Mouse (Mus musculus) liver, embryonic 11.5 days (tissue): ENCODE measurements around the gene Itprid1. TPM values are rescaled to one million over a fixed set of nuclear protein-coding genes. Genes with fewer than 3 reads are reported as not detected.

Experiments
- ATAC-seq: fragments of 200-750 bp; cut with Nextera tagmentation; replicated peaks from 2 replicates; pipeline ENCODE4 v1.8.0; 2017; ENCODE audit warnings: moderate number of reproducible peaks, mild to moderate bottlenecking, moderate TSS enrichment, moderate library complexity; ENCODE audit not compliant: low FRiP score
- DNase-seq: peaks from one replicate; pipeline ENCODE4 v3.0.0-alpha.2; 2017; ENCODE audit warnings: low spot score
- H3K27ac ChIP-seq: fragments of 300-500 bp; sonication (generic); 2 replicates; pipeline ENCODE4 v1.5.1; 2014; ENCODE audit warnings: mild to moderate bottlenecking, low read depth, low read length, control low read depth
- H3K27me3 ChIP-seq: fragments of 300-500 bp; sonication (generic); replicated peaks from 2 replicates; pipeline ENCODE4 v1.6.1; 2014; ENCODE audit warnings: low read length, mixed read lengths; ENCODE audit not compliant: control insufficient read depth, insufficient read depth
- H3K36me3 ChIP-seq: fragments of 300-500 bp; sonication (generic); 2 replicates; pipeline ENCODE4 v1.6.1; 2014; ENCODE audit warnings: mild to moderate bottlenecking, low read length, moderate library complexity, mixed read lengths; ENCODE audit not compliant: control insufficient read depth, insufficient read depth
- H3K4me1 ChIP-seq: fragments of 300-500 bp; sonication (generic); replicated peaks from 2 replicates; pipeline ENCODE4 v1.6.1; 2014; ENCODE audit warnings: low read length, mixed read lengths; ENCODE audit not compliant: control insufficient read depth, insufficient read depth
- H3K4me2 ChIP-seq: fragments of 300-500 bp; sonication (generic); 2 replicates; pipeline ENCODE4 v1.6.1; 2014; ENCODE audit warnings: mild to moderate bottlenecking, control low read depth, moderate library complexity
- H3K4me3 ChIP-seq: fragments of 300-500 bp; sonication (generic); 2 replicates; pipeline ENCODE4 v1.5.1; 2014; ENCODE audit warnings: low read depth, low read length, control low read depth
- H3K9ac ChIP-seq: fragments of 300-500 bp; sonication (generic); 2 replicates; pipeline ENCODE4 v1.6.1; 2014; ENCODE audit warnings: low read depth, low read length, control low read depth
- H3K9me3 ChIP-seq: fragments of 300-500 bp; sonication (generic); 2 replicates; pipeline ENCODE4 v1.6.1; 2016; ENCODE audit warnings: low read length, inconsistent platforms, mixed read lengths; ENCODE audit not compliant: control insufficient read depth
- WGBS: fragments of 180-500 bp; shearing (Covaris S2); extraction: QIAGEN DNeasy Blood & Tissue Kit; methylation state at CpG from one replicate; pipeline ENCODE4 v1.1.7; 2014; 5-methylcytosine and 5-hydroxymethylcytosine counted together
- polyA plus RNA-seq: library from polyadenylated mRNA; unstranded; fragments of >200 nt; fragmentation: Nextera tagmentation; extraction: Ambion mirVana; gene quantifications from 2 replicates; pipeline ENCODE4 v1.2.1, GENCODE M21; 2014

The Itprid1 gene
- polyA plus RNA-seq, 1 experiment from 2014 or later: not detected

DNA sequence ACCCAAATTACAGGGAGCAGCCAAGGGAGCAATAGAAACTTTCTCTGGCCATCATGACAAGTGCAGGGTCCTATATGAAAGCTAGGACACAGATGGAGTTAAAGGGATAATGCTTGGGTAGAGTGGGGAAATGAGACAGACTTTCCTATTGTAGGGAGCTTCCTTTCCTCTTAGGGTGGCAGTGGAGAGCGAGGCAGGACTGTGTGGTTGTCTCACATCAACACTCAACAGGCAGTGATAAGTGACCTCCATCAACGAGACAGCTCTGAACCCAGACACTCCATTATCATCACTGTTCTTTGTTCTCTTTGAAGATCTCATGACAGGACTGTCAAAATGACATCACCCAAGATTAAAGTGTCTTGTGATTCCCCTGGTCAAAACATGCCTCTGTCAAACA lies 182.9 kb downstream of the Itprid1 start:
- DNase-seq (no peak), ATAC-seq (no peak)
- WGBS: 17% methylated on average over 2 of the region's 2 CpGs
- no peaks in the 10 kb centered on the region for H3K36me3 ChIP-seq
- H3K9me3 ChIP-seq: no peaks in the 10 kb centered on the region
- H3K27ac ChIP-seq: no peak overlapping the region
- no peak overlapping the region for H3K9ac ChIP-seq
- H3K4me3 ChIP-seq: no peak overlapping the region
- no peak overlapping the region for H3K4me2 ChIP-seq
- H3K27me3 ChIP-seq: no peaks in the 10 kb centered on the region
- no peaks in the 10 kb centered on the region for H3K4me1 ChIP-seq

DNA sequence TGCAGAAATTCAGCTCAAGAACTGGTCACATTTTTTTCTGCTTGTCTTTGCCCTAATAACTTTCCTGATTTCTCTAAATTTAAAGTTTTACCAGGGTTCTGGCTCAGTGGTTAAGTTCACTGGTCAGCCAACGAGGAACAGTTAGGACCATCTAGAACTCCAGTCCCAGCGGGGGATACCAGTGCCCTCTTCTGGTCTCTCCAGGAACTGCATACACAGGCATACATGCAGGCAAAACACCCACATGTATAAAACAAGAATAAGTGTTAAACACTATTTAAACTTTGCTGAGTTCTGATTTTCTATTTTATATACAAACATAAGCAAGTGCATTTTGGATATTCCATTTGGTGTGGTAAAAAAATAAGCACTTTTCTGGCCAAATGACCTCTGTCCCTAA lies 188.8 kb downstream of the Itprid1 start:
- no peak for ATAC-seq
- H3K27ac ChIP-seq: no peak overlapping the region
- H3K36me3 ChIP-seq: no peaks in the 10 kb centered on the region
- WGBS: 44% methylated on average over 2 of the region's 2 CpGs
- no peak overlapping the region for H3K4me2 ChIP-seq
- H3K4me1 ChIP-seq: no peaks in the 10 kb centered on the region
- no peak overlapping the region for H3K4me3 ChIP-seq
- no peaks in the 10 kb centered on the region for H3K27me3 ChIP-seq
- no peaks in the 10 kb centered on the region for H3K9me3 ChIP-seq
- no peak for DNase-seq
- H3K9ac ChIP-seq: no peak overlapping the region

DNA sequence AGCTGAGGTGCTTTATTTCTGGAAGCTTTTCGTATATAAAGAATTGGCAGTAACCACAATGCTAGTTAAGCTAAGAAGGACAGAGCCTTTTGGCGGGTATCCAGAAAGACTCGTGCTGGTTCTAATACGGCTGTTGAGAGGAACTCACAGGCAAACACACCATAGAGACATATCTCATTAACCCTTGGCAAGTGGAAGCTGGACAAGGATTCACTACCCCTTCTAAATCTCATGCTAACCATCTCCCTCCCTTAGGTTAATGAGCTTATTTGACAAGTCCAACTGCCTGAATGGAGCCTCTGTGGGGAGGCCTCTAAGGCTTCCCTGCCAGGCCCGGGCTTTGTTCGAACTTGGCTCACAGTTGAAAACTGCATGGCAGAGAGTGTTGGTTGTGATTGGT lies 190.6 kb downstream of the Itprid1 start:
- Histone ChIP-seq H3K27me3 (no peaks in the 10 kb centered on the region), H3K9ac (no peak overlapping the region), H3K27ac (no peak overlapping the region), H3K4me2 (no peak overlapping the region), H3K4me1 (no peaks in the 10 kb centered on the region), H3K4me3 (no peak overlapping the region), H3K9me3 (no peaks in the 10 kb centered on the region), H3K36me3 (no peaks in the 10 kb centered on the region)
- no peak for ATAC-seq
- 82% methylated on average over 6 of the region's 6 CpGs for WGBS
- DNase-seq: no peak

DNA sequence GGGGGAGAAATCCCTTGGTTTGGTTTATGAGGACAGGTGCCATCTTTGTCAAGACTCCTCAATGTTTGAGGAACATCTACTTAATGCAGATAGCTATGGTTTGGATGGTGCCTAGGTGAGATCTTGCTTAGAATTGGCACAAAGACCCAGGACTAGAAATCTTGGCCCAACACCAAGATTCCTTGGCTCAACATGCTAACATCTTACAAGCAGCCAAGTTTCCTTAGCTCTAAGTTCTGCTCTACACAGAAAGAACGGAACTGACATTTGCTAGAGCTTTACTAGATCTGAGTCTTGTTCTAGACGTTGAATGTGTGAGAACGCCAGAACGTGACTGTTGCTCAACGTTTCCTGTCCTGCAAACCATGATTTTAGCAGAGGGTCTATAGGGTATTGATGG lies 191.3 kb downstream of the Itprid1 start:
- WGBS: 78% methylated on average over 5 of the region's 5 CpGs
- H3K9ac ChIP-seq: no peak overlapping the region
- DNase-seq (no peak), ATAC-seq (no peak)
- no peaks in the 10 kb centered on the region for H3K4me1 ChIP-seq
- H3K36me3 ChIP-seq: no peaks in the 10 kb centered on the region
- no peak overlapping the region for H3K4me2 ChIP-seq
- H3K9me3 ChIP-seq: no peaks in the 10 kb centered on the region
- no peaks in the 10 kb centered on the region for H3K27me3 ChIP-seq
- no peak overlapping the region for H3K4me3 ChIP-seq
- H3K27ac ChIP-seq: no peak overlapping the region

Other genes starting within 250 kb of the Itprid1 start
- gene Neurod6, start 155.6 kb upstream of the Itprid1 start, polyA plus RNA-seq: 0.37 and 0.75 TPM in 2 replicates
- 0.22 TPM in 1 of 2 replicates, not detected in the other for gene Ppp1r17, start 180.6 kb downstream of the Itprid1 start, polyA plus RNA-seq